Mouse (Mus musculus) megakaryocyte, embryonic 14.5 days (primary cell): Measurements from ENCODE around the gene Mgat4d.

ENCODE experiments used
- FLI1 ChIP-seq: IDR thresholded peaks from 2 replicates; pipeline ENCODE4 v1.6.1; 2012; ENCODE audit warnings: low read length, inconsistent platforms, mixed read lengths
- GATA1 ChIP-seq: IDR thresholded peaks from 3 replicates; pipeline ENCODE4 v1.6.1; 2012; ENCODE audit warnings: mixed read lengths, low read length, inconsistent platforms, borderline replicate concordance

DNA sequence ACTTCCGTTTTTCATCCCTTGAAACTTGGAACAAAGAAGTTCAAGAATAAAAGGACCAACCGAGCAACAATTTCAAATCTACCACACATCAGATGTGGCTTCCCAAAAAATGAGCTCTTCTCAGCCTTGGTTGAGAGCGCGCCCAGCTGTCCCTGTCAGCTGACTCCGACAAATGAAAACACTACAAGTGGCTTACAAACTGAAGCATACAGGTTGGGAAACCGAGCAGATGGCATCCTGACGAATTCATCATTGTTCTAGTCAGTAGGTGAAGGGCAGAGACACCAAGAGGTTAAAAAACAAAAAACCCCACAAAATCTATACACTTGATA, 16.7 kb upstream of the Mgat4d start:
- TF ChIP-seq GATA1 (no peak), FLI1 (no peak)
